Mouse (Mus musculus): ENCODE data around the gene Fkbp8.

- TF ChIP-seq CTCF (IDR thresholded peaks at IDR 0.05; ENCODE audit: control insufficient read depth, insufficient read depth, insufficient read length) (peak; percentile 36), USF1 (IDR thresholded peaks at IDR 0.05; ENCODE audit: low read depth) (no peak), CEBPB (IDR thresholded peaks at IDR 0.05; ENCODE audit: low read depth) (no peak), MAX (IDR thresholded peaks at IDR 0.05) (no peak)
Observed at GRCm38 (mm10) chr8:70504851-70505250, 22.7 kb upstream of the Fkbp8 start.
